Mouse (Mus musculus) spleen, adult 2 months (tissue): Measurements from ENCODE around the gene Lyrm4.

Experiments used
- CTCF ChIP-seq: fragments of 200-500 bp; IDR thresholded peaks from 2 replicates; pipeline ENCODE4 v1.5.1; 2011; ENCODE audit warnings: mild to moderate bottlenecking, inconsistent platforms; ENCODE audit not compliant: insufficient read depth, insufficient read length, insufficient replicate concordance; ENCODE audit errors: extremely low read depth
- POLR2A ChIP-seq: fragments of 200-500 bp; IDR thresholded peaks from 2 replicates; pipeline ENCODE4 v1.6.1; 2011; ENCODE audit warnings: low read depth, low read length, inconsistent platforms

GRCm38 (mm10) chr13:35963583-35963982 is 153.7 kb downstream of the Lyrm4 start:
- TF ChIP-seq CTCF (no peak), POLR2A (no peak)
